Mouse (Mus musculus) bone marrow macrophage, adult 2 months (primary cell): ENCODE results near the gene Glcci1.

Experiments
- CTCF ChIP-seq: IDR thresholded peaks from 2 replicates; pipeline ENCODE4 v1.5.1; 2012; ENCODE audit warnings: low read depth, mild to moderate bottlenecking, low read length, moderate library complexity
- POLR2A ChIP-seq: IDR thresholded peaks from 2 replicates; pipeline ENCODE4 v1.6.1; 2012; ENCODE audit warnings: mild to moderate bottlenecking, low read depth, low read length, borderline replicate concordance

- TF ChIP-seq POLR2A (no peak), CTCF (no peak)
These were observed 130.1 kb downstream of the Glcci1 start for GRCm38 (mm10) chr6:8639526-8639925.
